8 mouse cellular contexts compared by ENCODE assay signal in genomic region chr11:100355972-100356818, GRCm38 (mm10). TPM values are rescaled to one million over a fixed set of nuclear protein-coding genes. Genes with fewer than 3 reads are reported as not detected.
A peak's percentile ranks its signal among the peaks of the same experiment; 100 is the strongest.
DNase-seq lines count a peak whose midpoint lies in the region; ATAC-seq lines count a peak whose summit lies in the region.

Gene Hap1, minus strand, starts transcription at chr11:100356128.

- peaks cover 3% of the 10 kb centered on the region; the same call in 1 of the 2 replicates for H3K27me3 ChIP-seq in hindbrain, embryonic 14.5 days (ENCODE audit: control insufficient read depth, insufficient read depth, low read length)

- peak within 1 kb of the TSS; percentile 71 for H3K4me3 ChIP-seq in hindbrain, embryonic 14.5 days (replicated peaks; ENCODE audit: low read length)

- WGBS in hindbrain, embryonic 14.5 days: 1% methylated on average over 49 of the region's 49 CpGs

- H3K4me1 ChIP-seq in hindbrain, embryonic 14.5 days (replicated peaks; ENCODE audit: control insufficient read depth, insufficient read depth, low read length): peaks cover 18% of the 10 kb centered on the region

- no peaks in the 10 kb centered on the region for H3K9me3 ChIP-seq in hindbrain, embryonic 14.5 days (ENCODE audit: control insufficient read depth, low read length)

- peak within 1 kb of the TSS; percentile 97 for H3K4me2 ChIP-seq in hindbrain, embryonic 14.5 days (replicated peaks)

- peaks cover 4% of the 10 kb centered on the region; the same call in 1 of the 2 replicates for H3K36me3 ChIP-seq in hindbrain, embryonic 14.5 days (replicated peaks; ENCODE audit: control insufficient read depth, insufficient read depth)

- H3K27ac ChIP-seq in hindbrain, embryonic 14.5 days: peak within 1 kb of the TSS; percentile 58

- peak; percentile 70 for DNase-seq in NIH3T3 (ENCODE audit: low read depth)
- DNase-seq in cerebellum, adult 9-10 months: peak; percentile 84
- peak in 1 of 2 experiments; percentile 81 for DNase-seq in frontal cortex, adult 2 months (ENCODE audit: extremely low spot score in 1 of 2, low spot score in 1 of 2)
- peak; percentile 83 for DNase-seq in hindbrain, embryonic 14.5 days (ENCODE audit: low spot score)
- DNase-seq in layer of hippocampus, postnatal 36 days: peak; percentile 75 to 79
- DNase-seq in lung, postnatal 14 days: peak; percentile 72
- peak; percentile 65 for DNase-seq in ovary, postnatal 14 days (ENCODE audit: low spot score)
- DNase-seq in thymus, postnatal 14 days: peak; percentile 69

- H3K9ac ChIP-seq in hindbrain, embryonic 14.5 days: peak within 1 kb of the TSS; percentile 69

- peak; percentile 77 for ATAC-seq in hindbrain, embryonic 14.5 days (ENCODE audit: low FRiP score)

RNA-seq across cellular contexts. Expression of gene Hap1, which starts in this region (rescaled TPM):
- 251 and 269 TPM in 2 replicates for polyA plus RNA-seq in frontal cortex, adult 2 months (2012; rRNA removed)
- 105 and 137 TPM in 2 replicates for polyA plus RNA-seq in hindbrain, embryonic 14.5 days (2014; fragmentation: Nextera tagmentation; extraction: Ambion mirVana)
- 100 to 1,000 TPM; 148 to 154 TPM for total RNA-seq in layer of hippocampus, postnatal 36 days (2021)
